Mouse (Mus musculus) CH12.LX (cell line): ENCODE data around the gene Suds3. TPM values are rescaled to one million over a fixed set of nuclear protein-coding genes. Genes with fewer than 3 reads are reported as not detected.

Experiments used
- DNase-seq: peaks from one replicate; pipeline ENCODE4 v3.0.0-alpha.2; 2013; ENCODE audit errors: extremely low read depth
- H3K27ac ChIP-seq: 2 replicates; pipeline ENCODE4 v1.5.1; 2012; ENCODE audit warnings: low read depth, mild to moderate bottlenecking, control low read depth, moderate library complexity; ENCODE audit not compliant: insufficient read depth
- H3K27me3 ChIP-seq: replicated peaks from 2 replicates; pipeline ENCODE3; 2012; ENCODE audit warnings: inconsistent platforms
- H3K36me3 ChIP-seq, 2 experiments: replicated peaks in 1 of 2; 2 replicates each; pipeline versions ENCODE3 to v1.6.1; 2012; ENCODE audit warnings: inconsistent platforms in 1 of 2, low read length in 1 of 2, mild to moderate bottlenecking in 1 of 2, mixed read lengths in 1 of 2, moderate library complexity in 1 of 2; ENCODE audit not compliant: control insufficient read depth in 1 of 2, insufficient read depth in 1 of 2
- H3K4me1 ChIP-seq, 2 experiments: 2 replicates each; pipeline ENCODE4 v1.6.1; 2012; ENCODE audit warnings: inconsistent platforms in 1 of 2, moderate library complexity in 1 of 2; ENCODE audit not compliant: insufficient read depth in 2 of 2, control insufficient read depth in 1 of 2
- H3K4me2 ChIP-seq: 2 replicates; pipeline ENCODE4 v1.6.1; 2012; ENCODE audit warnings: low read depth, mild to moderate bottlenecking, control low read depth; ENCODE audit not compliant: poor library complexity, insufficient read depth, severe bottlenecking
- H3K4me3 ChIP-seq, 3 experiments: fragments of 150-350 bp in 1 of 3; sonication (generic) in 1 of 3; replicated peaks in 1 of 3; 2 replicates each; pipeline versions ENCODE3 to v1.5.1; 2011 to 2012; ENCODE audit warnings: low read depth in 2 of 3, low read length in 2 of 3, mild to moderate bottlenecking in 2 of 3, moderate library complexity in 2 of 3, control low read depth in 1 of 3, improper control_type of control experiment in 1 of 3, inconsistent platforms in 1 of 3, mixed read lengths in 1 of 3; ENCODE audit not compliant: poor library complexity in 1 of 3
- H3K79me2 ChIP-seq: replicated peaks from 2 replicates; pipeline ENCODE4 v1.6.1; 2012; ENCODE audit warnings: mild to moderate bottlenecking, moderate library complexity; ENCODE audit not compliant: control insufficient read depth, poor library complexity, insufficient read depth, severe bottlenecking; ENCODE audit errors: extremely low read depth
- H3K9ac ChIP-seq: 2 replicates; pipeline ENCODE4 v1.6.1; 2012; ENCODE audit warnings: low read depth, mild to moderate bottlenecking, control low read depth, moderate library complexity; ENCODE audit not compliant: insufficient read depth
- H3K9me3 ChIP-seq: replicated peaks from 2 replicates; pipeline ENCODE3; 2012; ENCODE audit warnings: low read length, inconsistent platforms, mixed read lengths
- BHLHE40 ChIP-seq: IDR thresholded peaks from 2 replicates; pipeline ENCODE4 v1.6.1; 2011; ENCODE audit warnings: mild to moderate bottlenecking, low read depth, low read length, improper control_type of control experiment
- CHD1 ChIP-seq: IDR thresholded peaks from 2 replicates; pipeline ENCODE4 v1.6.1; 2012; ENCODE audit warnings: low read depth, low read length, improper control_type of control experiment, inconsistent platforms
- CHD2 ChIP-seq: IDR thresholded peaks from 2 replicates; pipeline ENCODE4 v1.6.1; 2011; ENCODE audit warnings: low read length, improper control_type of control experiment
- EP300 ChIP-seq: IDR thresholded peaks from 2 replicates; pipeline ENCODE4 v1.6.1; 2011; ENCODE audit warnings: low read length, improper control_type of control experiment
- ETS1 ChIP-seq: conservative IDR thresholded peaks from 2 replicates; pipeline ENCODE4 v1.6.1; 2012; ENCODE audit warnings: low read depth, mild to moderate bottlenecking, inconsistent platforms, low read length, improper control_type of control experiment, moderate library complexity
- GABPA ChIP-seq: IDR thresholded peaks from 2 replicates; pipeline ENCODE4 v1.6.1; 2012; ENCODE audit warnings: low read depth, low read length, improper control_type of control experiment, inconsistent platforms; ENCODE audit not compliant: insufficient replicate concordance
- HCFC1 ChIP-seq: IDR thresholded peaks from 2 replicates; pipeline ENCODE4 v1.6.1; 2012; ENCODE audit warnings: low read depth, mild to moderate bottlenecking, inconsistent platforms, low read length, improper control_type of control experiment
- JUND ChIP-seq: conservative IDR thresholded peaks from 2 replicates; pipeline ENCODE4 v1.6.1; 2011; ENCODE audit warnings: low read depth, low read length, improper control_type of control experiment
- MAX ChIP-seq: IDR thresholded peaks from 2 replicates; pipeline ENCODE4 v1.6.1; 2011; ENCODE audit warnings: low read length, improper control_type of control experiment
- MAZ ChIP-seq: IDR thresholded peaks from 2 replicates; pipeline ENCODE4 v1.6.1; 2012; ENCODE audit warnings: low read depth, mild to moderate bottlenecking, inconsistent platforms, low read length, improper control_type of control experiment, moderate library complexity
- MYC ChIP-seq: IDR thresholded peaks from 2 replicates; pipeline ENCODE4 v1.6.1; 2011; ENCODE audit warnings: low read depth, mild to moderate bottlenecking, improper control_type of control experiment, low read length
- PAX5 ChIP-seq: IDR thresholded peaks from 2 replicates; pipeline ENCODE4 v1.6.1; 2012; ENCODE audit warnings: low read length, inconsistent platforms, mixed read lengths
- POLR2AphosphoS2 ChIP-seq: IDR thresholded peaks from 2 replicates; pipeline ENCODE4 v1.6.1; 2011; ENCODE audit warnings: low read depth, low read length, improper control_type of control experiment
- RAD21 ChIP-seq: IDR thresholded peaks from 2 replicates; pipeline ENCODE4 v1.6.1; 2011; ENCODE audit warnings: low read depth, mild to moderate bottlenecking, low read length, improper control_type of control experiment, moderate library complexity
- RCOR1 ChIP-seq: conservative IDR thresholded peaks from 2 replicates; pipeline ENCODE4 v1.6.1; 2012; ENCODE audit warnings: low read depth, mild to moderate bottlenecking, inconsistent platforms, low read length, improper control_type of control experiment
- SIN3A ChIP-seq: IDR thresholded peaks from 2 replicates; pipeline ENCODE4 v1.6.1; 2012; ENCODE audit warnings: low read length, improper control_type of control experiment, inconsistent platforms
- SMC3 ChIP-seq: IDR thresholded peaks from 2 replicates; pipeline ENCODE4 v1.6.1; 2011; ENCODE audit warnings: low read depth, low read length, improper control_type of control experiment
- TBP ChIP-seq: conservative IDR thresholded peaks from 2 replicates; pipeline ENCODE4 v1.6.1; 2011; ENCODE audit warnings: low read depth, low read length, improper control_type of control experiment
- USF1 ChIP-seq: IDR thresholded peaks from 2 replicates; pipeline ENCODE4 v1.6.1; 2014; ENCODE audit warnings: low read depth, mild to moderate bottlenecking, inconsistent platforms, low read length, improper control_type of control experiment
- USF2 ChIP-seq: conservative IDR thresholded peaks from 2 replicates; pipeline ENCODE4 v1.6.1; 2011; ENCODE audit warnings: low read depth, low read length, improper control_type of control experiment
- ZKSCAN1 ChIP-seq: IDR thresholded peaks from 2 replicates; pipeline ENCODE4 v1.6.1; 2012; ENCODE audit warnings: low read depth, inconsistent platforms, low read length, improper control_type of control experiment, borderline replicate concordance
- ZNF384 ChIP-seq: IDR thresholded peaks from 2 replicates; pipeline ENCODE4 v1.6.1; 2012; ENCODE audit warnings: low read depth, low read length, improper control_type of control experiment, inconsistent platforms
- dilution Hi-C: fragments of 300-500 bp; cut with MboI; formaldehyde crosslinking; loops from 2 replicates; pipeline ENCODE4 v1.14.3; 2020; ENCODE audit warnings: low sequenced_read_pairs; ENCODE audit not compliant: extremely low pct_unique_long_range_greater_than_20kb, extremely low pct_ligation_motif_present
- in situ Hi-C: fragments of 300-500 bp; cut with MboI; formaldehyde crosslinking; loops from 3 replicates; pipeline ENCODE4 v1.14.3; 2019; ENCODE audit warnings: low sequenced_read_pairs, low pct_ligation_motif_present, low pct_unique_long_range_greater_than_20kb, mixed read lengths
- polyA plus RNA-seq: library from polyadenylated mRNA; unstranded; fragments of >175 nt; gene quantifications from 2 replicates; pipeline ENCODE4 v1.2.1, GENCODE M21; 2012; ENCODE audit warnings: low read depth; ENCODE audit not compliant: insufficient read length
- total RNA-seq, 2 experiments: library from RNA; depleted of rRNA; stranded (reverse); fragments of 300-350 nt in 1 of 2; fragments of >200 nt in 1 of 2; gene quantifications; 2 replicates each; pipeline ENCODE4 v1.2.3; 2012 to 2014

The Suds3 gene
- total and polyA plus RNA-seq, 3 experiments = 54.2 to 103 (median 68.1) TPM

DNA sequence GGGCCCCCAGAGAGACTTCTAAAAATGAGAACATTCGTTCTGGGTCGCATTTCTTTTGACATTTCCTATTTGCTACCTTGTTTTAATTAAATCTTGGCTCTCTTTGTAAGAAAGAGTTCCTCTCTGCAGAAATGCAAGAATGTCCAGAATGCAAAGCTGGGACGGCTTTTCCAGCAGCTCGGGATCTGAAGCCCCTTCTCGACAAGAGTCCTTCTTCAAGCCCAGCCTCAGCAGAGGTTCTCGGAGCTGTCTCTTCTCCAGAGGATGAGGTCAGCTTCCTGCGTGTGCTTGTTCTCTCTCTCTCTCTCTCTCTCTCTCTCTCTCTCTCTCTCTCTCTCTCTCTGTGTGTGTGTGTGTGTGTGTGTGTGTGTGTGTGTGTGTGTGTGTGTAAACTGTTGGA, 1.8 kb upstream of the Suds3 start:
- TF ChIP-seq EP300 (no peak), PAX5 (no peak), RCOR1 (no peak), TBP (no peak), BHLHE40 (no peak), USF2 (no peak), MAZ (no peak), SIN3A (no peak), POLR2AphosphoS2 (no peak), ETS1 (no peak), CHD1 (no peak), MAX (no peak), HCFC1 (no peak), SMC3 (no peak), MYC (no peak), USF1 (no peak)
- peaks cover 0 to 30% of the 10 kb centered on the region in 2 experiments; a peak in 2 of 4 replicates for H3K4me1 ChIP-seq
- no peak for DNase-seq
- no peak overlapping the region for H3K27ac ChIP-seq
- peaks cover 4 to 10% of the 10 kb centered on the region in 2 experiments for H3K36me3 ChIP-seq
- peaks cover 17% of the 10 kb centered on the region for H3K79me2 ChIP-seq
- no peak overlapping the region for H3K9ac ChIP-seq
- H3K4me3 ChIP-seq = no peak overlapping the region
- H3K27me3 ChIP-seq = peaks cover 6% of the 10 kb centered on the region
- no peak overlapping the region for H3K4me2 ChIP-seq
- dilution Hi-C loops = no loop called here
- in situ Hi-C loops = loop anchor here (5.0 to 10.0 kb wide), 2 partner anchors 167 to 375 kb away; partner anchors contain the start of gene Pebp1
- H3K9me3 ChIP-seq = no peaks in the 10 kb centered on the region

DNA sequence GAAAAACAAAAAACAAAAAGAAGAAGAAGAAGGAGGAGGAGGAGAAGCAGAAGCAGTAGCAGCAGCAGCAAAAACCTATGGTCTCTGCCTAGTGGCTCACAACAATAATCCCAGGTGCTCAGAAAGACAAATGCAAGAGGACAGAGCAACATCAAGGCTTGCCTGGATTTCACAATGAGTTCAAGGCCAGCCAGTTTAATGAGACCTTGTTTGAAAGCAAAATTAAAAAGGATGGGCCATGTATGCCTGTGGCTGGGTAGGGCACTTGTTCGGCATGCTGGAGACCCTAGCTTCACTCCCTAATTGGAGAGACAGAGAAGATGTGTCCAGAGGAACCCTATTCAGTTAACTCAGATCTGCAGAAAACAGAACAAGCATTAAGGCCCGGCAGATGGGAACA, 1.3 kb upstream of the Suds3 start:
- Histone ChIP-seq H3K27ac (no peak overlapping the region), H3K4me1 (peaks cover 0 to 30% of the 10 kb centered on the region in 2 experiments; a peak in 2 of 4 replicates), H3K79me2 (peaks cover 17% of the 10 kb centered on the region), H3K4me2 (no peak overlapping the region)
- DNase-seq = no peak
- in situ Hi-C loops = loop anchor here (5.0 to 10.0 kb wide), 2 partner anchors 168 to 375 kb away; partner anchors contain the start of gene Pebp1
- no peak for TF ChIP-seq ZKSCAN1
- no peak for TF ChIP-seq MAX
- TF ChIP-seq HCFC1 = no peak
- no peak for TF ChIP-seq RAD21
- no peak for TF ChIP-seq GABPA
- no peak for TF ChIP-seq EP300
- TF ChIP-seq ZNF384 = no peak
- TF ChIP-seq JUND = no peak
- no peak for TF ChIP-seq MAZ
- TF ChIP-seq CHD2 = no peak
- TF ChIP-seq SIN3A = no peak
- TF ChIP-seq CHD1 = no peak
- TF ChIP-seq, all 38 proteins: peak for 0
- H3K36me3 ChIP-seq = peaks cover 8 to 14% of the 10 kb centered on the region in 2 experiments
- dilution Hi-C loops = no loop called here
- no peak overlapping the region for H3K4me3 ChIP-seq
- peaks cover 6% of the 10 kb centered on the region for H3K27me3 ChIP-seq
- H3K9me3 ChIP-seq = no peaks in the 10 kb centered on the region
- H3K9ac ChIP-seq = no peak overlapping the region
